Mouse (Mus musculus): ENCODE results near the gene Trmt10a.

GRCm38 (mm10) chr3:138173291-138173690 is 30.0 kb downstream of the Trmt10a start:
- TF ChIP-seq CTCF (IDR thresholded peaks at IDR 0.05; ENCODE audit: low read depth, low read length): no peak
- TF ChIP-seq POLR2A (IDR thresholded peaks at IDR 0.05; ENCODE audit: extremely low read depth, insufficient read depth, low read length): no peak

Measured in liver, adult 2 months (tissue).